Mouse (Mus musculus): Measurements from ENCODE around the gene Xaf1.

- no peak for TF ChIP-seq CTCF (IDR thresholded peaks at IDR 0.05; ENCODE audit: control insufficient read depth, insufficient read depth, low read length)
- TF ChIP-seq POLR2A (IDR thresholded peaks at IDR 0.05; ENCODE audit: borderline replicate concordance, control insufficient read depth, low read depth, low read length), result no peak
Measured at GRCm38 (mm10) chr11:72336726-72337125, 35.3 kb downstream of the Xaf1 start.

Measured in bone marrow, adult 2 months (tissue).